Mouse (Mus musculus) forebrain, postnatal 0 days (tissue): ENCODE measurements around the gene Map4k5. TPM values are rescaled to one million over a fixed set of nuclear protein-coding genes. Genes with fewer than 3 reads are reported as not detected.
A peak's percentile ranks its signal among the peaks of the same experiment; 100 is the strongest.

Experiments
- ATAC-seq: fragments of 200-750 bp; cut with Nextera tagmentation; 2 replicates; pipeline ENCODE4 v1.8.0; 2017; ENCODE audit warnings: mild to moderate bottlenecking, moderate library complexity
- DNase-seq: peaks from one replicate; pipeline ENCODE4 v3.0.0-alpha.2; 2015
- H3K27ac ChIP-seq: fragments of 300-500 bp; sonication (generic); 2 replicates; pipeline ENCODE4 v1.5.1; 2014; ENCODE audit warnings: low read depth, mild to moderate bottlenecking, antibody characterized with exemption, low read length, moderate library complexity, mixed read lengths
- H3K27me3 ChIP-seq: fragments of 300-500 bp; sonication (generic); 2 replicates; pipeline ENCODE4 v1.6.1; 2014; ENCODE audit warnings: mild to moderate bottlenecking, low read length, mixed read lengths; ENCODE audit not compliant: insufficient read depth
- H3K36me3 ChIP-seq: fragments of 300-500 bp; sonication (generic); 2 replicates; pipeline ENCODE4 v1.6.1; 2014; ENCODE audit warnings: mild to moderate bottlenecking, moderate library complexity; ENCODE audit not compliant: insufficient read depth
- H3K4me1 ChIP-seq: fragments of 300-500 bp; sonication (generic); 2 replicates; pipeline ENCODE4 v1.6.1; 2014; ENCODE audit warnings: antibody characterized with exemption; ENCODE audit not compliant: insufficient read depth
- H3K4me2 ChIP-seq: fragments of 300-500 bp; sonication (generic); 2 replicates; pipeline ENCODE4 v1.6.1; 2014; ENCODE audit warnings: low read depth, mild to moderate bottlenecking, moderate library complexity
- H3K4me3 ChIP-seq: fragments of 300-500 bp; sonication (generic); 2 replicates; pipeline ENCODE4 v1.5.1; 2014; ENCODE audit warnings: low read depth, low read length, mixed read lengths
- H3K9ac ChIP-seq: fragments of 300-500 bp; sonication (generic); 2 replicates; pipeline ENCODE4 v1.6.1; 2014; ENCODE audit warnings: mild to moderate bottlenecking
- H3K9me3 ChIP-seq: fragments of 300-500 bp; sonication (generic); 2 replicates; pipeline ENCODE4 v1.6.1; 2016; ENCODE audit warnings: low read length
- CTCF ChIP-seq: sonication (generic); IDR thresholded peaks from 2 replicates; pipeline ENCODE4 v1.5.1; 2016; ENCODE audit warnings: antibody characterized with exemption, control low read depth, low read depth
- WGBS: fragments of 180-500 bp; shearing (Covaris S2); extraction: QIAGEN DNeasy Blood & Tissue Kit; methylation state at CpG from one replicate; pipeline ENCODE4 v1.1.7; 2014; 5-methylcytosine and 5-hydroxymethylcytosine counted together
- polyA plus RNA-seq: library from polyadenylated mRNA; unstranded; fragments of >200 nt; fragmentation: Nextera tagmentation; extraction: Ambion mirVana; gene quantifications from 2 replicates; pipeline ENCODE4 v1.2.1, GENCODE M21; 2015
- total RNA-seq: library from RNA; depleted of rRNA; stranded (reverse); fragments of >200 nt; gene quantifications from 2 replicates; pipeline ENCODE4 v1.2.3, GENCODE M21; 2014

Map4k5 gene
- total and polyA plus RNA-seq, 2 experiments from 2014 or later, result 20.4 to 47.6 TPM

- WGBS, result 83% methylated on average over 3 of the region's 3 CpGs
- TF ChIP-seq CTCF, result no peak
- no peak overlapping the region for H3K4me2 ChIP-seq
- no peak overlapping the region for H3K4me3 ChIP-seq
- ATAC-seq, result no peak
- no peak overlapping the region for H3K27ac ChIP-seq
- DNase-seq, result no peak
- no peak overlapping the region for H3K9ac ChIP-seq
- no peaks in the 10 kb centered on the region for H3K4me1 ChIP-seq
- no peaks in the 10 kb centered on the region for H3K9me3 ChIP-seq
- no peaks in the 10 kb centered on the region for H3K27me3 ChIP-seq
- H3K36me3 ChIP-seq, result peaks cover 16% of the 10 kb centered on the region
Measured at GRCm38 (mm10) chr12:69923128-69923527, 30.1 kb upstream of the Map4k5 start.

- ATAC-seq (no peak), DNase-seq (no peak)
- H3K9ac ChIP-seq, result no peak overlapping the region
- H3K27me3 ChIP-seq, result no peaks in the 10 kb centered on the region
- no peaks in the 10 kb centered on the region for H3K4me1 ChIP-seq
- H3K4me2 ChIP-seq, result no peak overlapping the region
- WGBS, result 87% methylated on average over 1 of the region's 1 CpGs
- no peak overlapping the region for H3K4me3 ChIP-seq
- peaks cover 11% of the 10 kb centered on the region for H3K36me3 ChIP-seq
- no peak for TF ChIP-seq CTCF
- H3K9me3 ChIP-seq, result no peaks in the 10 kb centered on the region
- no peak overlapping the region for H3K27ac ChIP-seq
Measured at GRCm38 (mm10) chr12:69922099-69922498, 29.1 kb upstream of the Map4k5 start.

- 71% methylated on average over 2 of the region's 2 CpGs for WGBS
- Histone ChIP-seq H3K4me3 (no peak overlapping the region), H3K4me1 (no peaks in the 10 kb centered on the region), H3K4me2 (no peak overlapping the region), H3K9ac (no peak overlapping the region), H3K27me3 (no peaks in the 10 kb centered on the region), H3K36me3 (no peaks in the 10 kb centered on the region), H3K27ac (no peak overlapping the region), H3K9me3 (no peaks in the 10 kb centered on the region)
- DNase-seq (no peak), ATAC-seq (no peak)
- TF ChIP-seq CTCF, result no peak
Measured at GRCm38 (mm10) chr12:69917870-69918269, 24.9 kb upstream of the Map4k5 start.

- no peak overlapping the region for H3K9ac ChIP-seq
- 87% methylated on average over 7 of the region's 7 CpGs for WGBS
- no peak for DNase-seq
Measured at GRCm38 (mm10) chr12:69912737-69913136, 19.7 kb upstream of the Map4k5 start.

GRCm38 (mm10) chr12:69911906-69912305 lies 18.9 kb upstream of the Map4k5 start:
- WGBS, result 91% methylated on average over 7 of the region's 7 CpGs
- no peak for DNase-seq
- Histone ChIP-seq H3K27ac (no peak overlapping the region), H3K9ac (no peak overlapping the region), H3K36me3 (no peaks in the 10 kb centered on the region), H3K4me3 (no peak overlapping the region), H3K27me3 (no peaks in the 10 kb centered on the region), H3K4me1 (no peaks in the 10 kb centered on the region), H3K4me2 (no peak overlapping the region), H3K9me3 (no peaks in the 10 kb centered on the region)
- ATAC-seq, result no peak
- no peak for TF ChIP-seq CTCF

More at GRCm38 (mm10) chr12:69912737-69913136, 19.7 kb upstream of the Map4k5 start:
- no peak overlapping the region for H3K27ac ChIP-seq
- no peak overlapping the region for H3K4me3 ChIP-seq
- H3K36me3 ChIP-seq, result no peaks in the 10 kb centered on the region
- no peak for ATAC-seq
- H3K9me3 ChIP-seq, result no peaks in the 10 kb centered on the region
- H3K4me2 ChIP-seq, result no peak overlapping the region
- no peak for TF ChIP-seq CTCF
- no peaks in the 10 kb centered on the region for H3K27me3 ChIP-seq
- no peaks in the 10 kb centered on the region for H3K4me1 ChIP-seq

- Histone ChIP-seq H3K4me1 (no peaks in the 10 kb centered on the region), H3K9ac (peak overlapping the region; percentile 75), H3K4me3 (peak overlapping the region; percentile 50), H3K36me3 (no peaks in the 10 kb centered on the region), H3K4me2 (peak overlapping the region; percentile 62), H3K9me3 (no peaks in the 10 kb centered on the region), H3K27me3 (no peaks in the 10 kb centered on the region), H3K27ac (peak overlapping the region; percentile 97)
- 13% methylated on average over 19 of the region's 19 CpGs for WGBS
- TF ChIP-seq CTCF, result no peak
- DNase-seq (no peak), ATAC-seq (peak; percentile 89)
Measured at GRCm38 (mm10) chr12:69908511-69908900, 15.5 kb upstream of the Map4k5 start.

- H3K9me3 ChIP-seq, result no peaks in the 10 kb centered on the region
- peak overlapping the region; percentile 50 for H3K4me3 ChIP-seq
- peak; percentile 39 for TF ChIP-seq CTCF
- no peaks in the 10 kb centered on the region for H3K27me3 ChIP-seq
- ATAC-seq (peak; percentile 87), DNase-seq (peak; percentile 86)
- peak overlapping the region; percentile 97 for H3K27ac ChIP-seq
- under 1% methylated on average over 30 of the region's 30 CpGs for WGBS
- peak overlapping the region; percentile 62 for H3K4me2 ChIP-seq
- peak overlapping the region; percentile 75 for H3K9ac ChIP-seq
- no peaks in the 10 kb centered on the region for H3K4me1 ChIP-seq
- H3K36me3 ChIP-seq, result no peaks in the 10 kb centered on the region
Measured at GRCm38 (mm10) chr12:69907667-69908510, 14.9 kb upstream of the Map4k5 start.
